Mouse (Mus musculus) myocyte (in vitro differentiated cells): Measurements from ENCODE around the gene Hnmt. TPM values are rescaled to one million over a fixed set of nuclear protein-coding genes. Genes with fewer than 3 reads are reported as not detected.
"Not testable (repeated sequence)": the region's sequence is repeated elsewhere in the genome, so short reads cannot be mapped to it uniquely, and the experiment has no call there.

Source experiments
- H3K27me3 ChIP-seq: one replicate; pipeline ENCODE4 v1.6.1; 2011; ENCODE audit not compliant: control insufficient read depth, insufficient read depth, insufficient read length
- H3K36me3 ChIP-seq: one replicate; pipeline ENCODE4 v1.6.1; 2011; ENCODE audit not compliant: control insufficient read depth, insufficient read depth
- H3K4me2 ChIP-seq: one replicate; pipeline ENCODE4 v1.6.1; 2011; ENCODE audit warnings: low read depth, control low read depth
- H3K4me3 ChIP-seq: one replicate; pipeline ENCODE4 v1.5.1; 2011; ENCODE audit warnings: mild to moderate bottlenecking, control low read depth, moderate library complexity
- H3K79me2 ChIP-seq: one replicate; pipeline ENCODE4 v1.6.1; 2011; ENCODE audit not compliant: control insufficient read depth, insufficient read depth
- H3ac ChIP-seq: one replicate; pipeline ENCODE4 v1.6.1; 2011; ENCODE audit not compliant: control insufficient read depth, insufficient read length
- MYOD1 ChIP-seq, 3 experiments: IDR thresholded peaks; one replicate each; pipeline ENCODE4 v1.6.1; 2011; ENCODE audit warnings: control low read depth in 2 of 3, low read depth in 2 of 3, mild to moderate bottlenecking in 2 of 3, moderate library complexity in 1 of 3; ENCODE audit not compliant: insufficient read length in 2 of 3, control insufficient read depth in 1 of 3
- POLR2A ChIP-seq: IDR thresholded peaks from one replicate; pipeline ENCODE4 v1.6.1; 2011; ENCODE audit warnings: low read depth, mild to moderate bottlenecking, control low read depth, moderate library complexity; ENCODE audit not compliant: insufficient read length
- polyA plus RNA-seq: library from polyadenylated mRNA; unstranded; fragments of >200 nt; fragmentation: generic; extraction: Trizol; gene quantifications from one replicate; pipeline ENCODE4 v1.2.1, GENCODE M21; 2012; ENCODE audit warnings: missing spikeins

Hnmt gene
- polyA plus RNA-seq, 1 experiment = not detected

GRCm38 (mm10) chr2:23983343-23983742 lies 65.9 kb downstream of the Hnmt start:
- Histone ChIP-seq H3K4me2 (peak overlapping the region; percentile 22), H3ac (no peak overlapping the region), H3K4me3 (no peak overlapping the region), H3K79me2 (no peaks in the 10 kb centered on the region), H3K36me3 (no peaks in the 10 kb centered on the region), H3K27me3 (no peaks in the 10 kb centered on the region)
- TF ChIP-seq POLR2A = no peak
- peak in 2 of 3 experiments; percentile 45 to 63 for TF ChIP-seq MYOD1 (IDR thresholded peaks at IDR 0.05; ENCODE audit: control insufficient read depth in 1 of 3, insufficient read length in 2 of 3, low read depth in 2 of 3)

GRCm38 (mm10) chr2:23982860-23983259 lies 66.3 kb downstream of the Hnmt start:
- Histone ChIP-seq H3K79me2 (no peaks in the 10 kb centered on the region), H3K4me3 (no peak overlapping the region), H3ac (no peak overlapping the region), H3K36me3 (no peaks in the 10 kb centered on the region), H3K4me2 (peak overlapping the region; percentile 22), H3K27me3 (no peaks in the 10 kb centered on the region)
- TF ChIP-seq POLR2A = no peak

- not testable (repeated sequence) for H3K79me2 ChIP-seq, H3K4me3 ChIP-seq, H3K36me3 ChIP-seq, H3ac ChIP-seq, H3K27me3 ChIP-seq, H3K4me2 ChIP-seq
Observed at GRCm38 (mm10) chr2:23960659-23961274, 88.4 kb downstream of the Hnmt start.

Other genes starting within 250 kb of the Hnmt start
- not detected for gene Tbpl2, start 47.2 kb upstream of the Hnmt start, polyA plus RNA-seq
- gene Il1f8, start 103.8 kb upstream of the Hnmt start, polyA plus RNA-seq = not detected
- not detected for gene Il1f9, start 137.1 kb upstream of the Hnmt start, polyA plus RNA-seq
- gene Il1f6, start 166.0 kb upstream of the Hnmt start, polyA plus RNA-seq = not detected
- not detected for gene Il1f5, start 227.6 kb upstream of the Hnmt start, polyA plus RNA-seq
- not detected for gene Il1f10, start 241.8 kb upstream of the Hnmt start, polyA plus RNA-seq